Mouse (Mus musculus) kidney, adult 9 months (tissue): ENCODE results near the gene Mrgprg.

Experiments
- DNase-seq: peaks from one replicate; pipeline ENCODE4 v3.0.0; 2022

The Mrgprg gene

DNA sequence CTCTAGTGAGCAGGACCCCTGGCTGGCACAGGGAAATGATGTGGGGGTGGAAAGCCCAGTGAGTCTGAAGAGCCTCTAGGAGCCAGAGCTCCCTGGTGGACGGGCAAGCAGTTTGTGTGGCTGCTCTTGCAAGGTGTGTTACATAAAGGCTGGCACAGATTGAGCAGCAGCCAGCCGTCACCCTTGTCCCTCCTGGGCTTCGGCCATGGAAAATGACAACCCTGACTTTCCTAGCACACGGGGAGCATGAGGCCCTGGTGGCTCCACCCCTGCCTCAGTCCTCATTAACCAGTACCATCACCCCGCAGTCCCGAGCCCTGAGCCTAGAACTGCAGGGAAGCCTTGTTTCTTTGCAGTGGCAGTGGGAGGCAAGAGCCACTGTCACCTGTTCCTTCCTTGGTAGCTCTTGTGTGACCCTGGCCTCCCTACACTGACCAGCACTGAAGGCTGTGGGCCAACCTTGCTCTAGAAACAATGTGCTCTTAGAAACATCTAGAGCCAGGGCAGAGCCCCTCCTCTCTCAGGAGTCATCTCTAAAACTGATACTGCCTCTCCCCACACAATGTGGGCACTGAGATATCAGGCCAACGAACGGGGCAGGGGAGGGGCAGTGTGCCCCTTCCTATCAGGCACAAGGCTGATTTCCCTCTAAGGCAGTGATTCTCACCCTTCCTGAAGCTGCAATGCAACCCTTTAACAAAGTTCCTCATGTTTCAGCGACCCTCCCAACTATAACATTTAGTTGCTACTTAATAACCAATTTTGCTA, 11.3 kb downstream of the Mrgprg start:
- DNase-seq, result peak; percentile 31

GRCm38 (mm10) chr7:143753990-143754715, 12.6 kb downstream of the Mrgprg start:
- peak; percentile 69 for DNase-seq

- no peak for DNase-seq
Observed at GRCm38 (mm10) chr7:143752606-143753005, 14.2 kb downstream of the Mrgprg start.

GRCm38 (mm10) chr7:143752056-143752455, 14.7 kb downstream of the Mrgprg start:
- no peak for DNase-seq

DNA sequence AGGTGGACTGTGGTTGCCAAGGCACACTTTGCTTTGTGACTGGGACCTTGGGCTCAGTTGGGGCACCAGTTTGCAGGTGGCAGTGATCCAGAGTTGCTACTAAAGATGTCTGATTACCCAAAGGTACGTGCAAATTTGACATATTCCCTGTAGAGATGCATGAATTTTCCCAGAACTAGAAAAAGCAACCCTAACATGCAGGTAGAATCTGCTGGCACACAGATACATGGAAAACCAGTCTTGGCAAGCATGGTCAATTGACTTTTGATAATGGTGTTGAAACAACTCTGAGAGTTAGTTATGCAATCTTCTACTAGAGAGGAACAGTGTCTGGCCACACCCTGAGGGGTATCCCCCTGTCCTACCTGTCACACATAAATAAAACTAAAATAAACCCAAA, 15.4 kb downstream of the Mrgprg start:
- DNase-seq, result no peak

DNA sequence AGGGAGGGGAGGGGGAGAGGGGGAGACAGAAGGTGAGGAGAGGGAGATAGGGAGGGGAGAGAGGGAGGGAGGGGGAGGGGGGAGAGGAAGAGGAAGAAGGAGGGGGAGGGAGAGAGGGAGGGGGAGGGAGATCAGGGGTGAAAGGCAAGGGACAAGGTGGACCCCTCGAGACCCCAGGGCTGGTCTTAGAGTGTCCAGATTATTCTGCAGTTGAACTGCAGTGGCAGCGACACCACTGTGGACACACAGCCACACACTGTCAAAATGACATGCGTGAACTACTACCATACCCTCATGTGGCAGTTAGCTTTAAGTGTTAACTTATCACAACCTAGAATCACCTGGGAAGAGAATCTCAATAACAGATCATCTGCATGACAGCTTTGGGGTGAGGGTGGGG, 17.7 kb downstream of the Mrgprg start:
- DNase-seq, result no peak

DNA sequence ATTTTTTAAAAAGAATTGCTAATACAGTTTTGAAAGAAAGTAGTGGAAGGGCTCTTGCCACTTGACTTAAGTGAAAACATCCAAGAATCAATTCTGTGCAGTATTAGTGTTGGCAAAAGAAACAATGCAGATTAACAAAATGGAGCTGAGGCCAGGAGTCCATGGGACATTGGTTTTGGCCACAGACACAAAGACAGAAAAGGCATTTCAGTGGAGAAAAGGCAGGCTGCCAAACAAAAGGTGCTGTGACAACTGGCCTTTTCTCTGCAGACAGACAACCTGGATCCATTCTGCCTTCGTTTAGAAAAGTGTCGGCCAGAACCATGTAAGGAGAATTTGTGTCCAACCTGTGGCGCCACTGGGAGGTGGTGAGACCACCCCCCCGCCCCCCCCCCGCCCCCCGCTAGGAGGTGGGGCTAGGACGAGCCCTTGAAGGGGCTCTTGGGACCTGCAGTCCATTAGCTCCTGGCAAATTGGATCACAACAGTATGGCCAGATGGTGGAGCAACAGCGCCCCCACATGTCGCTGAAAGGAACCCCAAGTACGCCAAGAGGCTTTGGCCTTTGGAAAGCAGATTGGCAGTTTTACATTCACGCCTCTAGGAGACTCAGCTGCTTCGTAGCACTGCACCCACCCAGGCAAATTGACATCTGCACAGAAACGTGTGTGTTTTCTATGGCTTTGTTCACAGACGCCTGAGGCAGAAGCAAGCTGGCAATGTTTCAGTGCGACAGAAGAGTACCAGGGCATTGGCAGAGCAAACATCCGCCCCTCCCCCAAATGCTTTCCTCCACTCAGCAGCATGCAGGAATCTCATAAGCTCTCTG, 18.5 kb downstream of the Mrgprg start:
- peak; percentile 92 for DNase-seq

DNA sequence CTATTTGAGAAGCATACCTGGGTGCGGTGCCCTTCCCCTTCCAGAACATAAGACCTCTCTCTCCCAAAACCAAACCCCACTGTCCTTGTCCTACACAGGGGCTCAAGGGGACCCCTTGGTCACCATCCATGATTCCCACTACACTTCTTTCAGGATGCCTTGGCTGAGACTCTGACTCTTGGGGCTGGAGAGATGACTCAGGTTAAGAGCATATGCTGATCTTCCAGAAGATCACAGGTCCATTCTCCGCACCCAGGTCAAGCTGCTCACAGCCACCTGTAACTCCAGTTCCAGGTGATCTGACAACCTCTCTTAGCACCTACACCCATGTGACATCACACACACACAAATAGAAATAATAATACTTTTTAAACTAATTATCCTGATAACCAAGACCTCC, 26.1 kb downstream of the Mrgprg start:
- no peak for DNase-seq

- DNase-seq, result peak; percentile 84
Observed at GRCm38 (mm10) chr7:143739511-143740461, 27.0 kb downstream of the Mrgprg start.

DNA sequence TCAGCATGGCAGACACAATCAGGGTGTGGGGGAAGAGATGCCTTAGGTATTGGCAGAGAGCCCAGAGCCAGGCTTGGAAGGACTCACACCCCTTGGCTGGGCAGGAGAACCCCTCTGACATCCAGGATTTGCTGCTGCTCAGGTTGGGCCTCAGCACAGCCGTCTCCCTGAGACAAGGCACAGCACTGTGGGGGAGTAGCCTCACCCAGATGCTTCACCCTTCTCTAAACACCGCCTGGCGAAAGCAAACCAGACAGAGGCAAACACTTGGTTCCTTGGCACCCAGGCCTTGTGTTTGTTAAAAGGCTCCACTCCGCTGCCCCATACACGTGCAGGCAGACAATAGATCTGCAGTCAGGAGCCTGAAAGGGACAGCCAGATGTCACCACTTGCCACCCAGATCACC, 28.2 kb downstream of the Mrgprg start:
- DNase-seq, result no peak

DNA sequence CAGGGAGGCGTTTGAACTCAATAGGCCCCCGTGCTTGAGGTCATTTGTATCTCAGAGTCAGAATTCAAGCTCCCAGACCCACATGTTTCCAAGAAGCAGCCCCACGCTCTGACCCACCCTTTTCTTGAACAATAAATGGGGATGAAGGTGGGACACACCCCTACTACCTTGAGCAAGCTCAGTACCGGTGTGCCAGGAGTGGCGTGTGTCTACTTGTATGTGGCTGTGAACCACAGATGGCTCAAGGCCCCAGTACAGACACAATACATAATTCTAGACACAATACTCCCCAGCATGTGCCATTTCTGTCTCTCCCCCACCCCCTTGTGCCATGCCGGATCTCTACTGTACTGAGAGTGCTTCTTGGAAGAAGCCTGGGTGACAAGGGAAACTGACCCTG, 28.6 kb downstream of the Mrgprg start:
- DNase-seq, result no peak

DNA sequence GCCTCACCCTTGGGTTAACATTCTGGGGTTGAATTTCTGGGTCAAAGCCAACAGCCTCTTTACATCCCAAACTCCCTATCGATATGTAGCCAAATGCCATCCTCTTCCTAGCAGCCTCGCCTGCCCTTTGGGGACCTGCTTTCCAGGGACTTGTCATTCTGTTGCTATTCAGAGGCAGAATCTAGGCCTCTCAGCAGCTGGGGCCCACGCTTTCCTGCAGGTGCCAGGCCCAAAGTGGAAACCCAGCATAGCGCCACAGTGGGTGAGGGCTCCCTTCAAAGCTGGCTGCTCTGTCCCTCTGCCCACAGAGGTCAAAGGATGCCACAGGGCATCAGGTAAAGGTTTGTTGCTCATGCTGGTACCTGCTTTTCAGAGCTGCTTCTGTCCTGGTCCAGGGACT, 33.0 kb downstream of the Mrgprg start:
- DNase-seq, result no peak

DNA sequence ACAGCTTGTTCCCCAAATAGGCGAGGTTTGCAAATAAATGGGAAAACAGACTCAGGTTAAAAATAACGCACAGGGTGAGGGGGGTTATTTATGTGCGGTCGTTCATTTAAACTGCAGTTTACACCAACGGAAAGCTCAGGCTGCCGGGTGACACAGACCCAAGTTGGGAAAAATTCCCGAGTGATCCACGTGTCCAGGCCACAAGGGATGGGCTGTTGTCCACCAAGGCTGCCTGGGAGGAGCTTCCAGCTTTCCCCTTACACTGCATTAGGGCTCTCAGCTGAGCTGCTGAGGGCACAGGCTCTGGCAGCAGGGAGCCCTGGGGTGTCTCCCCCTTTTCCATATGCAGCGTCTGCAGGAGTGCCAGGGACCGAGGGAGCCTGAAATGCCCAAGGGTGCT, 36.9 kb downstream of the Mrgprg start:
- peak; percentile 28 for DNase-seq

DNA sequence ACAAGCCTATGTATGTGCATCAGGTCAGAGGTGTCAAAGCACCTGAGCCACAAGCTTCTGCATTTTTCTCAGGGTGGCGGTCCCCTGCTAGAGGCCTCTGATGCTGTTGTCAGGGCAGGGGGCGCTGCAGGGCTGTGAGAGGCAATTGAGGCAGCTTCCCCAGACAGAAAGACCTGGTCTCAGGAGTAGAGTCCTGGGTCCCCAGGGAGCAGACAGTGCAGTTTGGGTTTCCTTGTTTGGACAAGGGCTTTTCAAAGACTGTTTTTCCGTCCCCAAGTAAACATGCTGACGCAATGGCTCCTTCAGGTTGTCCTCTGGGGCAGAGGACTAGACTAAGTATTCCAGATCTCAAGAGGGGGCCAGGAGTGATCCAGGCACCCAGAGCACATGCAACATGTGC, 40.4 kb downstream of the Mrgprg start:
- no peak for DNase-seq

DNA sequence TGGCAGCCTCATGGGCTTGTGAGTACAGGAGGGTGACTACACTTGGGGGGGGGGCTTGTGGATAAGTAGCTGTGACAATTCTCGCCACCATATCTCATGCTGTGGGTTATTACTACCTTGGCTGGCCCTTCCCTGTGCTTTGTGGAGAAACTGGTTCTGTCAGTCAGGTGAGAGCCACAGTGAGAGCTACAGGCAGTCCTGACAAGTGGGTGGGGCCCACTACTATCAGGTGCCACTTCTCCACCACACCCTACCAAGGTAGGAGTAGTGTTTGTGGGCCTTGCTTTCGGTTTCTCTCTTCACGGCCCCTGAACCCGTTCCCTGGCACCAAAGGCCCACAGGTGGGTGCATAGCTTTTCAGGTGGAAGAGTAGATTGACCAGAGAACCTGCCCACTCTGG, 43.0 kb downstream of the Mrgprg start:
- DNase-seq, result peak; percentile 33

DNA sequence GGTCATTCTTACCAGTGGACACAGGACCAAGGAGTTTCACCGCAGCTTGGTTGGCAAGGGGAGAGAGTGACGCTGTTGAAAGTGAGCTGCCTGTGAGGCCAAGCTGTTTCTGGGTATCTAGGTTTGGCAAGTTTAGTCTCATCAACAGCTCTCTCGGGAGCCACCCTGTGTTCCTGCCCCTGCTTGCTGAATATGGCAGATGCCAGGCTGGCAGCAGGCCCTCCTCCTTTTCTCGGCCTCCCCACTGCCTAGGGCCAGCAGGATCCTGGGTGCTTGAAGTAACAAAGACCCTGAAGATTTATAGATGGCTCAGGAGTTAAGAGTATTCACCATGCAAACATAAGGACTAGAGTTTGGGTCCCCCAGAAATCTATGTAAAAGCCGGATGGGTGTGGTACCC, 44.1 kb downstream of the Mrgprg start:
- no peak for DNase-seq

- peak; percentile 35 for DNase-seq
Observed at GRCm38 (mm10) chr7:143717811-143718210, 49.0 kb downstream of the Mrgprg start.
